Mouse (Mus musculus): ENCODE results near the gene Chp2. TPM values are rescaled to one million over a fixed set of nuclear protein-coding genes. Genes with fewer than 3 reads are reported as not detected.

Gene Chp2
- polyA plus RNA-seq, 1 experiment from 2014 or later = not detected

- no peaks in the 10 kb centered on the region for H3K36me3 ChIP-seq (replicated peaks; ENCODE audit: control insufficient read depth, insufficient read depth, low read depth, low read length)
- H3K4me3 ChIP-seq (ENCODE audit: low read depth, low read length) = no peak overlapping the region
- no peak overlapping the region for H3K9ac ChIP-seq (replicated peaks; ENCODE audit: low read length)
- no peaks in the 10 kb centered on the region for H3K9me3 ChIP-seq (replicated peaks; ENCODE audit: control insufficient read depth, low read length)
- no peak for ATAC-seq (replicated peaks; ENCODE audit: insufficient number of reproducible peaks, low FRiP score, low TSS enrichment, low read depth)
- no peak for DNase-seq (ENCODE audit: low spot score)
- no peaks in the 10 kb centered on the region for H3K27me3 ChIP-seq (ENCODE audit: control insufficient read depth, insufficient read depth, low read length)
- H3K4me1 ChIP-seq (ENCODE audit: control insufficient read depth, insufficient read depth, low read length) = no peaks in the 10 kb centered on the region
- no peak overlapping the region for H3K4me2 ChIP-seq (ENCODE audit: low read depth, low read length)
- no peak overlapping the region for H3K27ac ChIP-seq (replicated peaks; ENCODE audit: low read depth, low read length)
- 88% methylated on average over 5 of the region's 5 CpGs for WGBS
Observed at GRCm38 (mm10) chr7:122260055-122260602, 40.8 kb downstream of the Chp2 start.

- Histone ChIP-seq H3K4me3 (ENCODE audit: low read depth, low read length) (no peak overlapping the region), H3K27me3 (ENCODE audit: control insufficient read depth, insufficient read depth, low read length) (no peaks in the 10 kb centered on the region), H3K9ac (replicated peaks; ENCODE audit: low read length) (no peak overlapping the region), H3K4me2 (ENCODE audit: low read depth, low read length) (no peak overlapping the region), H3K9me3 (replicated peaks; ENCODE audit: control insufficient read depth, low read length) (no peaks in the 10 kb centered on the region), H3K4me1 (ENCODE audit: control insufficient read depth, insufficient read depth, low read length) (no peaks in the 10 kb centered on the region), H3K36me3 (replicated peaks; ENCODE audit: control insufficient read depth, insufficient read depth, low read depth, low read length) (no peaks in the 10 kb centered on the region), H3K27ac (replicated peaks; ENCODE audit: low read depth, low read length) (no peak overlapping the region)
- 90% methylated on average over 4 of the region's 4 CpGs for WGBS
- DNase-seq (ENCODE audit: low spot score) (no peak), ATAC-seq (replicated peaks; ENCODE audit: insufficient number of reproducible peaks, low FRiP score, low TSS enrichment, low read depth) (no peak)
Observed at GRCm38 (mm10) chr7:122268983-122269486, 49.7 kb downstream of the Chp2 start.

GRCm38 (mm10) chr7:122272334-122272733 lies 53.0 kb downstream of the Chp2 start:
- no peaks in the 10 kb centered on the region for H3K27me3 ChIP-seq (ENCODE audit: control insufficient read depth, insufficient read depth, low read length)
- WGBS = 77% methylated on average over 2 of the region's 2 CpGs
- no peaks in the 10 kb centered on the region for H3K9me3 ChIP-seq (replicated peaks; ENCODE audit: control insufficient read depth, low read length)
- DNase-seq (ENCODE audit: low spot score) (no peak), ATAC-seq (replicated peaks; ENCODE audit: insufficient number of reproducible peaks, low FRiP score, low TSS enrichment, low read depth) (no peak)
- no peaks in the 10 kb centered on the region for H3K36me3 ChIP-seq (replicated peaks; ENCODE audit: control insufficient read depth, insufficient read depth, low read depth, low read length)
- H3K27ac ChIP-seq (replicated peaks; ENCODE audit: low read depth, low read length) = no peak overlapping the region
- no peak overlapping the region for H3K4me3 ChIP-seq (ENCODE audit: low read depth, low read length)
- no peak overlapping the region for H3K4me2 ChIP-seq (ENCODE audit: low read depth, low read length)
- no peak overlapping the region for H3K9ac ChIP-seq (replicated peaks; ENCODE audit: low read length)
- no peaks in the 10 kb centered on the region for H3K4me1 ChIP-seq (ENCODE audit: control insufficient read depth, insufficient read depth, low read length)

Other genes with a start within 250 kb of the Chp2 start
- 13.9 and 15.1 TPM in 2 replicates for gene Cog7, start 237.8 kb upstream of the Chp2 start, polyA plus RNA-seq (2014; fragmentation: Nextera tagmentation; extraction: Ambion mirVana)
- gene Gga2, start 198.3 kb upstream of the Chp2 start, polyA plus RNA-seq (2014; fragmentation: Nextera tagmentation; extraction: Ambion mirVana) = 80.9 and 82.0 TPM in 2 replicates
- gene Ubfd1, start 152.3 kb upstream of the Chp2 start, polyA plus RNA-seq (2014; fragmentation: Nextera tagmentation; extraction: Ambion mirVana) = 110 and 113 TPM in 2 replicates
- 15.0 TPM in 2 replicates for gene Ears2, start 152.2 kb upstream of the Chp2 start, polyA plus RNA-seq (2014; fragmentation: Nextera tagmentation; extraction: Ambion mirVana)
- 675 and 730 TPM in 2 replicates for gene Ndufab1, start 117.6 kb upstream of the Chp2 start, polyA plus RNA-seq (2014; fragmentation: Nextera tagmentation; extraction: Ambion mirVana)
- gene Palb2, start 86.5 kb upstream of the Chp2 start, polyA plus RNA-seq (2014; fragmentation: Nextera tagmentation; extraction: Ambion mirVana) = 19.0 and 22.8 TPM in 2 replicates
- gene Dctn5, start 86.5 kb upstream of the Chp2 start, polyA plus RNA-seq (2014; fragmentation: Nextera tagmentation; extraction: Ambion mirVana) = 124 and 132 TPM in 2 replicates
- 119 and 121 TPM in 2 replicates for gene Plk1, start 60.1 kb upstream of the Chp2 start, polyA plus RNA-seq (2014; fragmentation: Nextera tagmentation; extraction: Ambion mirVana)
- gene Ern2, start 33.3 kb upstream of the Chp2 start, polyA plus RNA-seq (2014; fragmentation: Nextera tagmentation; extraction: Ambion mirVana) = not detected in 2 replicates
- 5.2 and 5.4 TPM in 2 replicates for gene Prkcb, start 69.3 kb downstream of the Chp2 start, polyA plus RNA-seq (2014; fragmentation: Nextera tagmentation; extraction: Ambion mirVana)